Mouse (Mus musculus): ENCODE measurements around the gene Tub. TPM values are rescaled to one million over a fixed set of nuclear protein-coding genes. Genes with fewer than 3 reads are reported as not detected.

Gene Tub
- polyA plus RNA-seq, 1 experiment from 2014 or later, result 0.11 TPM

DNA sequence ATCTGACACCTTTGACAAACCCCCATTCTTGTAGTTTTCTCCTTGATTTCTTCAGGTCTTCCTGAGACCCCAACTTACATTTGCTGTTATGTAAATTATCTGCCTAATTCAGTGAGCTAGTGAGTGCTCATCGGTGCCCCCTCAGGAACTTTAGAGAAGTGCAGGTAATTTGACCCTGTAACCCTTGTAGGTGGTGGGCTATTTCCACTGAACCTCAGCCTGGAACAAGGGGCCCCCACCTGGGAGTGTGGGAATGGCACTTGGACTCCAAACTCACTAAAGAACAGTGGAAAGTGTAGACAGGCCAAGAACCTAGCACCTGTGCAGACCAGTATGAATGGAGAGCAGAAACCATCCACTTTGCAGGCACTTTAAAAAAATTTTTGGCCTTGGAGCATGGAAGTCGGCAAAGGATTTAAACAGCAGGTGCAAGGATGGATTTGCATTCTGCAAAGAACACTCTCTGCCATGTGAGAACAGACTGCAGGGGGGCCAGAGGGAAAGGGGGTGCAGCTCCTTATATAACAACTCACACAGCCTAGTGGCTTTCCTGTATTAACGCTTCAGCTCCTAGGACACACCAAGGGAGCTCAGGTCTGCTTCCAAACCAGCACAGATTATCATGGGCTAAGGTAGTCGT is 50.3 kb downstream of the Tub start:
- Histone ChIP-seq H3K4me3 (ENCODE audit: low read depth, low read length) (no peak overlapping the region), H3K4me1 (ENCODE audit: control insufficient read depth, low read depth, low read length) (no peaks in the 10 kb centered on the region), H3K9me3 (replicated peaks; ENCODE audit: control insufficient read depth, low read length) (no peaks in the 10 kb centered on the region), H3K9ac (ENCODE audit: low read depth, low read length) (no peak overlapping the region), H3K4me2 (ENCODE audit: low read depth, low read length) (no peak overlapping the region), H3K27me3 (ENCODE audit: control insufficient read depth, insufficient read depth, low read depth, low read length) (no peaks in the 10 kb centered on the region), H3K36me3 (ENCODE audit: control insufficient read depth, insufficient read depth) (no peaks in the 10 kb centered on the region), H3K27ac (ENCODE audit: low read length) (no peak overlapping the region)
- ATAC-seq (ENCODE audit: low read depth), result no peak
- 31% methylated on average over 4 of the region's 4 CpGs for WGBS (ENCODE audit: insufficient replicate concordance)

DNA sequence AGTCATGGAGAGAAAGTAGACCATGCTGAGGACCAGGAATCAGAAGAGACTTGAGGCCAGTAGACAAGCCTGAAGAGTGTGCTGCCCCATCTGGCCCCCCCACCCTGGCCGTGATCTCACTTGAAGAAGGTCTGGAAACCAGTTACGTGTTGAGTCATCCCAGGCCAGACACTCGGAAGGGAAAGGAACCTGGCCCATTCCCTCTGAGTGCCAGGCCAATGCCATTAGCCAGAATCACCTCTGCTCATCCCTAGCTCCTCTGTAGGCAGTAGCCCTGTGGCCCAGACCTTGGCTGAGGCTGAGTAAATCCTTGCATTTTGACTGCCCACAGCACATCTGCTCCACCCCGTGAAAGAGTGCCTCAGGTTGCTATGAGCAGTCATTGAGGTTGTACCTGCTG is 51.8 kb downstream of the Tub start:
- H3K9me3 ChIP-seq (replicated peaks; ENCODE audit: control insufficient read depth, low read length), result no peaks in the 10 kb centered on the region
- no peak overlapping the region for H3K9ac ChIP-seq (ENCODE audit: low read depth, low read length)
- WGBS (ENCODE audit: insufficient replicate concordance), result 55% methylated on average over 4 of the region's 4 CpGs
- H3K27me3 ChIP-seq (ENCODE audit: control insufficient read depth, insufficient read depth, low read depth, low read length), result no peaks in the 10 kb centered on the region
- no peak for ATAC-seq (ENCODE audit: low read depth)
- no peak overlapping the region for H3K4me2 ChIP-seq (ENCODE audit: low read depth, low read length)
- no peak overlapping the region for H3K4me3 ChIP-seq (ENCODE audit: low read depth, low read length)
- H3K4me1 ChIP-seq (ENCODE audit: control insufficient read depth, low read depth, low read length), result no peaks in the 10 kb centered on the region
- H3K27ac ChIP-seq (ENCODE audit: low read length), result no peak overlapping the region
- H3K36me3 ChIP-seq (ENCODE audit: control insufficient read depth, insufficient read depth), result no peaks in the 10 kb centered on the region

- whole genome bisulfite sequencing (ENCODE audit: insufficient replicate concordance), result 14% methylated on average over 3 of the region's 3 CpGs
- Histone ChIP-seq H3K27ac (ENCODE audit: low read length) (no peak overlapping the region), H3K36me3 (ENCODE audit: control insufficient read depth, insufficient read depth) (no peaks in the 10 kb centered on the region), H3K9ac (ENCODE audit: low read depth, low read length) (no peak overlapping the region), H3K4me2 (ENCODE audit: low read depth, low read length) (no peak overlapping the region), H3K27me3 (ENCODE audit: control insufficient read depth, insufficient read depth, low read depth, low read length) (no peaks in the 10 kb centered on the region), H3K4me1 (ENCODE audit: control insufficient read depth, low read depth, low read length) (no peaks in the 10 kb centered on the region), H3K9me3 (replicated peaks; ENCODE audit: control insufficient read depth, low read length) (no peaks in the 10 kb centered on the region), H3K4me3 (ENCODE audit: low read depth, low read length) (no peak overlapping the region)
- ATAC-seq (ENCODE audit: low read depth), result no peak
These were observed 53.5 kb downstream of the Tub start for GRCm38 (mm10) chr7:109003653-109004052.

DNA sequence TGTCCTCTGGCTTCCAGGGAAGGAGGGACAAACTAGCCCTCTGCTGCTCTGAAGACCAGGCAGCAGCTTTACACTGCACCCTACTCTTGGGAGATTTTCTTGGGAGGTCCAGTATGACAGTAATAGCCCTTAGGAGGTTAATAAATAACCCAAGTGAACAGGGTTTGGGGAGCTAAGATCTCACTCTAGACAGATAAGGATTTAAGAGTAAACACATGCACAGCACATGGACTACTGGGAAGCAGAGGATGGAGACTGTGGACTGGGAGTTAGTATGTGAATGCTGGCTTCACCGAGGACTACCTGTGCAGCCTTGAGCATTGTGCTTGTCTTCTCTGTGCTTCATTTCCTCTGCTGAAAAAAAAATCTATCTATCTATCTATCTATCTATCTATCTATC is 59.1 kb downstream of the Tub start:
- no peak overlapping the region for H3K4me2 ChIP-seq (ENCODE audit: low read depth, low read length)
- no peak overlapping the region for H3K4me3 ChIP-seq (ENCODE audit: low read depth, low read length)
- peaks cover 30% of the 10 kb centered on the region for H3K27me3 ChIP-seq (ENCODE audit: control insufficient read depth, insufficient read depth, low read depth, low read length)
- WGBS (ENCODE audit: insufficient replicate concordance), result 52% methylated on average over 1 of the region's 1 CpGs
- H3K9ac ChIP-seq (ENCODE audit: low read depth, low read length), result no peak overlapping the region
- ATAC-seq (ENCODE audit: low read depth), result no peak
- no peaks in the 10 kb centered on the region for H3K4me1 ChIP-seq (ENCODE audit: control insufficient read depth, low read depth, low read length)
- H3K27ac ChIP-seq (ENCODE audit: low read length), result no peak overlapping the region
- H3K36me3 ChIP-seq (ENCODE audit: control insufficient read depth, insufficient read depth), result no peaks in the 10 kb centered on the region
- no peaks in the 10 kb centered on the region for H3K9me3 ChIP-seq (replicated peaks; ENCODE audit: control insufficient read depth, low read length)

DNA sequence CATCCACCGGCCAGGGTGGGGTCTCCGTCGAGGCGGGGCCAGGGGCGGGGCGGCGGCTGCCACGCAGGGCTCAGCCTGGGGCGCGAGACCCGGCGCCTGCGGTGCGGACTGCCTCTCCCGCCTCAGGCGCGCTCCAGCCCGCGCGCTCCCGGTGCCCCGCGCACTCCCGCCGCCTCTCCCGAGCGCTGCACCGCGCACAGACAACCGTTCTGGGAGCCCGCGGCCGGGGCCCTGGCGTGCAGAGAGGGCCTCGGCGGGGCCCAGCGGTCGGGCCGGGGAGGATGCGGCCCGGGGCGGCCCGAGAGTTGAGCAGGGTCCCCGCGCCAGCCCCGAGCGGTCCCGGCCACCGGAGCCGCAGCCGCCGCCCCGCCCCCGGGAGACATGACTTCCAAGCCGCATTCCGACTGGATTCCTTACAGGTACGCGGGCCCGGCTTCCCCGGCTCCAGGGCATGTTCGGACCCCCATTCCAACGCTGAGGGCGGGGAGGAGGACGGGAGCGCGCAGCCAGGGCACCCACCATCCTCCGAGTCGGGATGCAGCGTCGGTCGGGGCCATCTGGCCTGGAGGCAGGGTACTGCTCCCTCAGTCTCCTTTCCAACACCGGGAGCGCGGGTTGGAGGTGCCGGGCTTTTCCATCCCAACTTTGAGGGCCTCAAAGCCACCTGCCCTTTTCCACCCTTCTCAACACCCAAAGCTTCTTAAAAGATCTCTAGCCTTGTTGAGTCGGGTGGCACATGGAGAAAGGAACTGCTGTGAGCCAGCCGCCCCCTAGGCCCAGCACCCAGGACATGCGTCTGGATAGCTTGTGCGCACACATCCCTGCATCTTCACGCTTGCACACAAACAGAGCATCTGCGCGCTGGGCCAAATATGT is 60.8 kb downstream of the Tub start:
- Histone ChIP-seq H3K27me3 (ENCODE audit: control insufficient read depth, insufficient read depth, low read depth, low read length) (peaks cover 30% of the 10 kb centered on the region), H3K9me3 (replicated peaks; ENCODE audit: control insufficient read depth, low read length) (no peaks in the 10 kb centered on the region), H3K4me2 (ENCODE audit: low read depth, low read length) (peak overlapping the region; percentile 32), H3K36me3 (ENCODE audit: control insufficient read depth, insufficient read depth) (no peaks in the 10 kb centered on the region), H3K4me3 (ENCODE audit: low read depth, low read length) (peak overlapping the region; percentile 24; the same call in 1 of the 2 replicates), H3K27ac (ENCODE audit: low read length) (no peak overlapping the region), H3K4me1 (ENCODE audit: control insufficient read depth, low read depth, low read length) (no peaks in the 10 kb centered on the region), H3K9ac (ENCODE audit: low read depth, low read length) (no peak overlapping the region)
- 3% methylated on average over 78 of the region's 82 CpGs for WGBS (ENCODE audit: insufficient replicate concordance)
- ATAC-seq (ENCODE audit: low read depth), result no peak

- Histone ChIP-seq H3K27me3 (ENCODE audit: control insufficient read depth, insufficient read depth, low read depth, low read length) (peaks cover 30% of the 10 kb centered on the region), H3K4me1 (ENCODE audit: control insufficient read depth, low read depth, low read length) (no peaks in the 10 kb centered on the region), H3K27ac (ENCODE audit: low read length) (no peak overlapping the region), H3K4me2 (ENCODE audit: low read depth, low read length) (no peak overlapping the region), H3K9me3 (replicated peaks; ENCODE audit: control insufficient read depth, low read length) (no peaks in the 10 kb centered on the region), H3K4me3 (ENCODE audit: low read depth, low read length) (no peak overlapping the region), H3K36me3 (ENCODE audit: control insufficient read depth, insufficient read depth) (no peaks in the 10 kb centered on the region), H3K9ac (ENCODE audit: low read depth, low read length) (no peak overlapping the region)
- WGBS (ENCODE audit: insufficient replicate concordance), result 35% methylated on average over 8 of the region's 8 CpGs
- ATAC-seq (ENCODE audit: low read depth), result no peak
These were observed 61.5 kb downstream of the Tub start for GRCm38 (mm10) chr7:109011596-109012180.

- H3K4me2 ChIP-seq (ENCODE audit: low read depth, low read length), result no peak overlapping the region
- no peak overlapping the region for H3K9ac ChIP-seq (ENCODE audit: low read depth, low read length)
- 56% methylated on average over 1 of the region's 1 CpGs for WGBS (ENCODE audit: insufficient replicate concordance)
- no peaks in the 10 kb centered on the region for H3K36me3 ChIP-seq (ENCODE audit: control insufficient read depth, insufficient read depth)
- H3K4me1 ChIP-seq (ENCODE audit: control insufficient read depth, low read depth, low read length), result no peaks in the 10 kb centered on the region
- H3K27ac ChIP-seq (ENCODE audit: low read length), result no peak overlapping the region
- no peaks in the 10 kb centered on the region for H3K9me3 ChIP-seq (replicated peaks; ENCODE audit: control insufficient read depth, low read length)
- ATAC-seq (ENCODE audit: low read depth), result no peak
- peaks cover 30% of the 10 kb centered on the region for H3K27me3 ChIP-seq (ENCODE audit: control insufficient read depth, insufficient read depth, low read depth, low read length)
- no peak overlapping the region for H3K4me3 ChIP-seq (ENCODE audit: low read depth, low read length)
These were observed 62.4 kb downstream of the Tub start for GRCm38 (mm10) chr7:109012575-109012974.

GRCm38 (mm10) chr7:109012998-109013625 is 63.0 kb downstream of the Tub start:
- Histone ChIP-seq H3K27ac (ENCODE audit: low read length) (no peak overlapping the region), H3K9me3 (replicated peaks; ENCODE audit: control insufficient read depth, low read length) (no peaks in the 10 kb centered on the region), H3K4me2 (ENCODE audit: low read depth, low read length) (no peak overlapping the region), H3K36me3 (ENCODE audit: control insufficient read depth, insufficient read depth) (no peaks in the 10 kb centered on the region), H3K27me3 (ENCODE audit: control insufficient read depth, insufficient read depth, low read depth, low read length) (peaks cover 30% of the 10 kb centered on the region), H3K4me3 (ENCODE audit: low read depth, low read length) (no peak overlapping the region), H3K9ac (ENCODE audit: low read depth, low read length) (no peak overlapping the region), H3K4me1 (ENCODE audit: control insufficient read depth, low read depth, low read length) (no peaks in the 10 kb centered on the region)
- 36% methylated on average over 4 of the region's 4 CpGs for WGBS (ENCODE audit: insufficient replicate concordance)
- no peak for ATAC-seq (ENCODE audit: low read depth)
